Mouse (Mus musculus) neural tube, embryonic 15.5 days (tissue): ENCODE results near the gene Hoxa1. TPM values are rescaled to one million over a fixed set of nuclear protein-coding genes. Genes with fewer than 3 reads are reported as not detected.

Experiments
- ATAC-seq: fragments of 200-750 bp; cut with Nextera tagmentation; 2 replicates; pipeline ENCODE4 v1.8.0; 2017; ENCODE audit warnings: mild to moderate bottlenecking, moderate TSS enrichment, moderate library complexity; ENCODE audit not compliant: low FRiP score
- H3K27ac ChIP-seq: fragments of 300-500 bp; sonication (generic); replicated peaks from 2 replicates; pipeline ENCODE4 v1.5.1; 2015; ENCODE audit warnings: mild to moderate bottlenecking, inconsistent platforms
- H3K27me3 ChIP-seq: fragments of 300-500 bp; sonication (generic); replicated peaks from 2 replicates; pipeline ENCODE4 v1.6.1; 2015; ENCODE audit warnings: inconsistent platforms
- H3K36me3 ChIP-seq: fragments of 300-500 bp; sonication (generic); 2 replicates; pipeline ENCODE4 v1.6.1; 2015; ENCODE audit warnings: inconsistent platforms
- H3K4me1 ChIP-seq: fragments of 300-500 bp; sonication (generic); 2 replicates; pipeline ENCODE4 v1.6.1; 2015; ENCODE audit warnings: inconsistent platforms
- H3K4me2 ChIP-seq: fragments of 300-500 bp; sonication (generic); 2 replicates; pipeline ENCODE4 v1.6.1; 2015; ENCODE audit warnings: inconsistent platforms, mild to moderate bottlenecking, moderate library complexity
- H3K4me3 ChIP-seq: fragments of 300-500 bp; sonication (generic); replicated peaks from 2 replicates; pipeline ENCODE4 v1.5.1; 2015; ENCODE audit warnings: mild to moderate bottlenecking, inconsistent platforms
- H3K9ac ChIP-seq: fragments of 300-500 bp; sonication (generic); replicated peaks from 2 replicates; pipeline ENCODE4 v1.6.1; 2015; ENCODE audit warnings: mild to moderate bottlenecking, inconsistent platforms
- H3K9me3 ChIP-seq: fragments of 300-500 bp; sonication (generic); replicated peaks from 2 replicates; pipeline ENCODE4 v1.6.1; 2016; ENCODE audit warnings: inconsistent platforms
- WGBS: fragments of 180-500 bp; shearing (Covaris S2); methylation state at CpG from one replicate; pipeline ENCODE4 v1.1.7; 2015; ENCODE audit warnings: mixed read lengths; 5-methylcytosine and 5-hydroxymethylcytosine counted together
- polyA plus RNA-seq: library from polyadenylated mRNA; unstranded; fragments of >200 nt; fragmentation: Nextera tagmentation; extraction: Ambion mirVana; gene quantifications from 2 replicates; pipeline ENCODE4 v1.2.1, GENCODE M21; 2015

Gene Hoxa1
- polyA plus RNA-seq, 1 experiment from 2014 or later, result 1.3 TPM

DNA sequence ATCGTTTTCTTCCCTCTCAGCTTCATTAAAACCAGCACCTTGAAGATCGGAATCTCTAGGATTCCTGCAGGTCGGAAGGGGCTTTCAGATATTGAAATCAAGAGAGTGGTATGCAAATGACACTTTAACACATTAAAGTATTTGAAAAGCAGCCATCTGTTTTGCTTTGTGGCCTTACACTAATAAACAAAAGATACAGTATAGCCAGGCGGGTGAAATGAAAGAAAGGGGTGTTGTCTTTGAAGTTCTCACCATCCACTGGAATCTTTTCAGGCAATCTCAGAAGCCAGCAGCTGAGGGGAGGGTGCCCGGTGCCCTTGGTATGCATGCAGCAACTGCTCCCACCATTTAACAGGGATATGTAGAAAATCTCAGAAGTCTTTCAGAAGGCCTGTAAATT lies 4.1 kb downstream of the Hoxa1 start:
- Histone ChIP-seq H3K27ac (no peak overlapping the region), H3K9me3 (no peaks in the 10 kb centered on the region), H3K36me3 (no peaks in the 10 kb centered on the region), H3K4me1 (peaks cover 27% of the 10 kb centered on the region), H3K27me3 (peaks cover 22% of the 10 kb centered on the region), H3K4me3 (no peak overlapping the region), H3K4me2 (no peak overlapping the region), H3K9ac (no peak overlapping the region)
- WGBS, result 49% methylated on average over 5 of the region's 5 CpGs
- no peak for ATAC-seq

- H3K36me3 ChIP-seq, result no peaks in the 10 kb centered on the region
- 20% methylated on average over 6 of the region's 6 CpGs for WGBS
- no peaks in the 10 kb centered on the region for H3K9me3 ChIP-seq
- H3K4me2 ChIP-seq, result no peak overlapping the region
- no peak overlapping the region for H3K27ac ChIP-seq
- no peak overlapping the region for H3K4me3 ChIP-seq
- no peak for ATAC-seq
- H3K9ac ChIP-seq, result no peak overlapping the region
- peaks cover 22% of the 10 kb centered on the region for H3K27me3 ChIP-seq
- H3K4me1 ChIP-seq, result peaks cover 22% of the 10 kb centered on the region
Observed at GRCm38 (mm10) chr6:52153270-52153669, 4.8 kb downstream of the Hoxa1 start.

DNA sequence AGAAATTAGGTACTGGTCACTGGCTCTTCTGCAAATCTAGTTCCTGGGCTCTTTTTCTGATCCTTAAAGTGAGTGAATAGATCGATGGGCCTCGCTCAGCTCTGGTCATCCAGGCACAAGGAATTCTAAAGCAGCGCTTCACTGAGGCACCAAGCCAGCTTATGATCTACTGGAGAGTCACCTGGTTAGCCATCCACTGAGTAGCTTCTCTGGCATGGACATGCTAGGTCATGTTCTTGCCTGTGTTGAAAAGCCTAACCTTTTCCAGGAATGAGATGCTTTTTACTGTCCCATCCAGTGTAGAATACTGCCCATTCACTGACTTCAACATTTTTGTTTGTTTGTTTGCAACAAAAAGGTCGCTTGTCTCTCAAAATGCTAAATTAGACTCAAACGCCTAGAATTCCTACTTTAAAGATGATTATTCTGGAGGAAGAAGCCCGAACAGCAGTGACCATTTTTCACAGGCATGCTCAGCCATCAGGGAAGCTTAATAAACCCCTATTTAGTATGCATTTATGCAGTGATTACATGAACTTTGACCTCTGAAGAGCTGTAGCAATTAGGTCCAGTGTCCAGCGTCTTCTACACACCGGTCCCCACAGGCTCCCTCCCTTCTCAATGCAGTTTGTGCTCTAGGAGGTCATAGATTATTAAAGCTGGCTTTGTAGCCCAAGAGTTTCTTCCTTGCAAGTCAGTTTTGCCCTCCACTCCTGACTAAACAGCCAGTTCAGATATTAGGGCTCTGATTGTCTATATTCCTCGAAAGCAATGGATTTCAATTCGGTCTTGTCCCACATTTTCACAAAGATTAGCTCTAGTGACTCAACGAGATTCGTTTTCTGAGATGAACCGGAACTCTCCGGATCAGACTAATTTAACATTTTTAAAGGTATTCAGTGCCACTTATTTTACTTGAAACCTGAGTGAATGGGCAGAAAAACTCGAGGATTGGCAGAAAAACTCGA lies 5.6 kb downstream of the Hoxa1 start:
- H3K36me3 ChIP-seq, result no peaks in the 10 kb centered on the region
- 28% methylated on average over 16 of the region's 16 CpGs for WGBS
- H3K4me2 ChIP-seq, result no peak overlapping the region
- peaks cover 16% of the 10 kb centered on the region for H3K4me1 ChIP-seq
- H3K4me3 ChIP-seq, result no peak overlapping the region
- no peak overlapping the region for H3K27ac ChIP-seq
- no peaks in the 10 kb centered on the region for H3K9me3 ChIP-seq
- peaks cover 22% of the 10 kb centered on the region for H3K27me3 ChIP-seq
- H3K9ac ChIP-seq, result no peak overlapping the region
- no peak for ATAC-seq

- peaks cover 29% of the 10 kb centered on the region for H3K27me3 ChIP-seq
- H3K9me3 ChIP-seq, result no peaks in the 10 kb centered on the region
- no peak overlapping the region for H3K9ac ChIP-seq
- H3K36me3 ChIP-seq, result no peaks in the 10 kb centered on the region
- H3K4me2 ChIP-seq, result no peak overlapping the region
- H3K27ac ChIP-seq, result no peak overlapping the region
- no peak for ATAC-seq
- 54% methylated on average over 4 of the region's 4 CpGs for WGBS
- peaks cover 8% of the 10 kb centered on the region for H3K4me1 ChIP-seq
- H3K4me3 ChIP-seq, result no peak overlapping the region
Observed at GRCm38 (mm10) chr6:52151571-52151970, 6.5 kb downstream of the Hoxa1 start.

- 13% methylated on average over 16 of the region's 16 CpGs for WGBS
- Histone ChIP-seq H3K9ac (no peak overlapping the region), H3K9me3 (no peaks in the 10 kb centered on the region), H3K4me3 (no peak overlapping the region), H3K27ac (no peak overlapping the region), H3K36me3 (no peaks in the 10 kb centered on the region), H3K4me1 (peaks cover 4% of the 10 kb centered on the region; the same call in 1 of the 2 replicates), H3K4me2 (peak overlapping the region; percentile 29), H3K27me3 (peaks cover 23% of the 10 kb centered on the region)
- no peak for ATAC-seq
Observed at GRCm38 (mm10) chr6:52150401-52150966, 7.6 kb downstream of the Hoxa1 start.

DNA sequence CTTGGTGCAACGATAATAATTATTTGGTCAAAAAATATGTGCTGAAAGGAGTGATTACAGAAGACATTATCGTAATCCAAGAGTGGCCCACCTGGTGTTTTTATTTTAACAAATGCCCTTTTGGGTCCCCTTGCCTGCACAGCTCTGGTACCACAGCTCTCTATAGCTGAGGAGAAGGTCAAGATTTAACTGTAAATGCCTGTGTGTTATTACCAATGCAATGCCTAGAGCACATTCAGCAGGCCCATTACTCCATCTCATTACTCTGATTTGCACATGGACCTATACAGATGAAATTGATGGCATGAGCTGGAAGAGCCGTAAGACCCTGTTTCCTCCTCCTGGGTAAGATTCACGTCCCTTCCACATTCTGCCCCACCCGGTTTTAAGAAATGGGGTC lies 19.0 kb downstream of the Hoxa1 start:
- no peak overlapping the region for H3K4me3 ChIP-seq
- ATAC-seq, result peak; percentile 55; the same call in 1 of the 2 replicates
- H3K27me3 ChIP-seq, result no peaks in the 10 kb centered on the region
- H3K9ac ChIP-seq, result no peak overlapping the region
- H3K36me3 ChIP-seq, result no peaks in the 10 kb centered on the region
- peaks cover 16% of the 10 kb centered on the region for H3K4me1 ChIP-seq
- H3K9me3 ChIP-seq, result no peaks in the 10 kb centered on the region
- H3K4me2 ChIP-seq, result no peak overlapping the region
- 41% methylated on average over 5 of the region's 5 CpGs for WGBS
- peak overlapping the region; percentile 23; the same call in 1 of the 2 replicates for H3K27ac ChIP-seq

GRCm38 (mm10) chr6:52138576-52138975 lies 19.5 kb downstream of the Hoxa1 start:
- H3K9ac ChIP-seq, result no peak overlapping the region
- no peaks in the 10 kb centered on the region for H3K36me3 ChIP-seq
- 0 out of 2 replicates have a peak, but pooled peaks have one; percentile 28 for ATAC-seq
- peaks cover 16% of the 10 kb centered on the region for H3K4me1 ChIP-seq
- WGBS, result 32% methylated on average over 10 of the region's 10 CpGs
- H3K9me3 ChIP-seq, result no peaks in the 10 kb centered on the region
- H3K27ac ChIP-seq, result peak overlapping the region; percentile 23; the same call in 1 of the 2 replicates
- no peak overlapping the region for H3K4me3 ChIP-seq
- no peak overlapping the region for H3K4me2 ChIP-seq
- H3K27me3 ChIP-seq, result no peaks in the 10 kb centered on the region

DNA sequence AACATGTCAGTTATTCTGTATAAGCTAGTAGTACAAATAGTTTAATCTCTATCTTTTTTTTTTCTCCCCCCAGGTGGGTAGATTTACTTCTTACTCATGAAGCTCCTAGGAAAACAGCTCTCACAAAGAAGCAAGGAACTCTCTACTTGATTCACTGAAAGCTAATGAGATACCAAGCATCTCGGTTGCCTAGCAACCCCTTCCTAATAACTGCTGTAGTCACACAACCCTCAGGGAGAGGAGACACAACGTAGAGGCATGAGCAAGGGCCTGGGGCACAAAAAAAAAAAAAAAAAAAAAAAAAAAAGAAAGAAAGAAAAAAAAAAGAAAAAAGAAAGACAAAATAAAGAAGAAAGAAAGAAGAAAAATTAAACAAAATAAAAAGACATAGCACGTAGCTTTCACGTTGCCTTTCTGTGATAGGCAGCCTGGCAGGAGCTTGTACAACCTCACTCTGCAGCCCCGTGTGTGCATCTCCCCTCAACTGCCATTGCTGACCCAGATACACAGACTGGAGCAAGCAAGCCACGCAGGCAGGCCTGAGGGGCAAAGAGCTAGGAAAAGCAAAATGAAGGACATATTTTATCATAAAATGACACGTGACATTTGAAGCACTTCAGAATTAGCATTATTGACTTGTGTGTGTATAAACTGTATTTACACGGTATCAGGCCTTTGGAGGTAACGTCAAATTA lies 20.1 kb downstream of the Hoxa1 start:
- H3K27me3 ChIP-seq, result no peaks in the 10 kb centered on the region
- H3K27ac ChIP-seq, result no peak overlapping the region
- H3K36me3 ChIP-seq, result no peaks in the 10 kb centered on the region
- H3K4me3 ChIP-seq, result no peak overlapping the region
- WGBS, result 28% methylated on average over 9 of the region's 9 CpGs
- H3K4me1 ChIP-seq, result peaks cover 16% of the 10 kb centered on the region
- no peak overlapping the region for H3K4me2 ChIP-seq
- no peak; the same call in 1 of the 2 replicates for ATAC-seq
- H3K9me3 ChIP-seq, result no peaks in the 10 kb centered on the region
- no peak overlapping the region for H3K9ac ChIP-seq

DNA sequence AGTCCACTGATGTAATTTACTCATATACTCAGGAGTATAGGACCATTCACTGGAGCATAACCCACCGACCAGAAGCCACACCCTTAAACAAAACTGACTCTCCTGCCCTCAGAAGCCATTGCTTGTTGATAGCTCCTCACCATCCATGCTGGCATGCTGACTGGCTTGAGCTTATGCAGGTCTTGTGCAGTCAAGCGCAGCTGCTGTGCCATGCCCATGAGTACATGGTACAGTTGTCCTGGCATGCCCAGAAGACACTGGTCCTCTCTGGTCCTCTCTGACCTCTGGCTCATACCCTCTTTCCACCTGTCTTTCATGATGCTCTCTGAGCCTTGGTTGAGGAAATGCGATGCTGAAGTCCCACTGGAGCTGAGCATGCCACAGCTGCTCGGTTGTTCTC lies 34.4 kb downstream of the Hoxa1 start:
- WGBS, result 88% methylated on average over 4 of the region's 4 CpGs
- Histone ChIP-seq H3K27ac (no peak overlapping the region), H3K4me3 (no peak overlapping the region)

GRCm38 (mm10) chr6:52121173-52121572 lies 36.9 kb downstream of the Hoxa1 start:
- Histone ChIP-seq H3K9me3 (no peaks in the 10 kb centered on the region), H3K27me3 (no peaks in the 10 kb centered on the region), H3K4me1 (peaks cover 22% of the 10 kb centered on the region), H3K27ac (no peak overlapping the region), H3K9ac (no peak overlapping the region), H3K36me3 (no peaks in the 10 kb centered on the region), H3K4me2 (no peak overlapping the region), H3K4me3 (no peak overlapping the region)
- WGBS, result 60% methylated on average over 3 of the region's 3 CpGs
- no peak for ATAC-seq

More for the DNA sequence above, 34.4 kb downstream of the Hoxa1 start:
- H3K27me3 ChIP-seq, result no peaks in the 10 kb centered on the region
- H3K4me2 ChIP-seq, result no peak overlapping the region
- no peak for ATAC-seq
- H3K36me3 ChIP-seq, result no peaks in the 10 kb centered on the region
- no peaks in the 10 kb centered on the region for H3K9me3 ChIP-seq
- H3K9ac ChIP-seq, result no peak overlapping the region
- peaks cover 18% of the 10 kb centered on the region for H3K4me1 ChIP-seq

GRCm38 (mm10) chr6:52118903-52119635 lies 39.0 kb downstream of the Hoxa1 start:
- Histone ChIP-seq H3K36me3 (no peaks in the 10 kb centered on the region), H3K4me1 (peaks cover 22% of the 10 kb centered on the region), H3K9me3 (no peaks in the 10 kb centered on the region), H3K27ac (0 out of 2 replicates have a peak overlapping the region, but pooled peaks have one; percentile 54), H3K4me2 (0 out of 2 replicates have a peak overlapping the region, but pooled peaks have one; percentile 6), H3K4me3 (no peak overlapping the region), H3K27me3 (no peaks in the 10 kb centered on the region), H3K9ac (no peak overlapping the region)
- 6% methylated on average over 6 of the region's 6 CpGs for WGBS
- peak; percentile 70; the same call in 1 of the 2 replicates for ATAC-seq
